1 mouse cellular context compared by ENCODE assay signal in genomic region chr7:84587101-84587783, GRCm38 (mm10).
TF ChIP-seq lines count a peak whose summit lies in the region.

No protein-coding gene starts in this region.

TF ChIP-seq in MEL, 35 proteins besides CTCF, POLR2A, EP300 and RAD21 (continued from another document):
- TF ChIP-seq TAL1 (IDR thresholded peaks at IDR 0.05; ENCODE audit: low read length), result peak; percentile 33; the same call in 1 of the 2 replicates
- no peak for TF ChIP-seq ZKSCAN1 (IDR thresholded peaks at IDR 0.05; ENCODE audit: low read depth, low read length)
- peak; percentile 85 for TF ChIP-seq TCF12 (IDR thresholded peaks at IDR 0.05; ENCODE audit: low read depth, low read length)
- no peak for TF ChIP-seq USF2 (IDR thresholded peaks at IDR 0.05; ENCODE audit: borderline replicate concordance in 1 of 2, insufficient read depth in 1 of 2, low read depth in 1 of 2, low read length in 2 of 2)
- no peak for TF ChIP-seq POLR2AphosphoS2 (IDR thresholded peaks at IDR 0.05; ENCODE audit: low read length)
- TF ChIP-seq RCOR1 (IDR thresholded peaks at IDR 0.05; ENCODE audit: low read depth, low read length), result peak; percentile 29; the same call in 1 of the 2 replicates
- TF ChIP-seq POLR2AphosphoS5 (IDR thresholded peaks at IDR 0.05; ENCODE audit: borderline replicate concordance, low read depth, low read length), result no peak
- TF ChIP-seq KAT2A (conservative IDR thresholded peaks at IDR 0.05; ENCODE audit: low read depth, low read length), result no peak
